Mouse (Mus musculus) thymus, postnatal 14 days (tissue): Measurements from ENCODE around the gene 4930415L06Rik.

Source experiments
- DNase-seq: peaks from one replicate; pipeline ENCODE4 v3.0.0; 2021

The 4930415L06Rik gene

GRCm38 (mm10) chrX:89932752-89933151 is at the start of gene 4930415L06Rik:
Gene 4930415L06Rik, minus strand, starts transcription at chrX:89932852.
- no peak for DNase-seq

DNA sequence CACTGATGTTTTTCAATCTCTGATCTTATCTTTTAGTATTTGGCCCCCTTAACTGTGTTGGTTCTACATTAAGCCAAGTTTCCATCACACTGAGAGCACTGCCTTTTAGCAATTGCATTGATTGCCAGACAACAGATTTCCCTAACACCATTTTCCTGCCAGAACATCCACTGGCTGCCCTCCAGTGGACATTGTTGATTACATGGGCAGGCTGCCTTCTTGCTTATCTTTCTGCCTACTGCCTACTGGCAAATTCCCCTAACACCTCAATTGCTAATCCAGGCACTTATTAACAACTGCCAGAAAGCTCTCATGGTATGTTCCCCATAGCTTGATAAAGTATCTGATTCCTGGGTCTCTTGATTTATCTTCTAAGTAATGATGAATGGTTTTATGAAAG is 46.0 kb upstream of the 4930415L06Rik start:
- DNase-seq: no peak

- DNase-seq: no peak
These were observed 27.8 kb downstream of the 4930415L06Rik start for GRCm38 (mm10) chrX:89904871-89905270.
